Mouse (Mus musculus) kidney, postnatal 14 days (tissue): ENCODE measurements around the gene Rfx3.

Experiments
- DNase-seq: peaks from one replicate; pipeline ENCODE4 v3.0.0; 2022; ENCODE audit warnings: mixed read lengths

Rfx3 gene

DNA sequence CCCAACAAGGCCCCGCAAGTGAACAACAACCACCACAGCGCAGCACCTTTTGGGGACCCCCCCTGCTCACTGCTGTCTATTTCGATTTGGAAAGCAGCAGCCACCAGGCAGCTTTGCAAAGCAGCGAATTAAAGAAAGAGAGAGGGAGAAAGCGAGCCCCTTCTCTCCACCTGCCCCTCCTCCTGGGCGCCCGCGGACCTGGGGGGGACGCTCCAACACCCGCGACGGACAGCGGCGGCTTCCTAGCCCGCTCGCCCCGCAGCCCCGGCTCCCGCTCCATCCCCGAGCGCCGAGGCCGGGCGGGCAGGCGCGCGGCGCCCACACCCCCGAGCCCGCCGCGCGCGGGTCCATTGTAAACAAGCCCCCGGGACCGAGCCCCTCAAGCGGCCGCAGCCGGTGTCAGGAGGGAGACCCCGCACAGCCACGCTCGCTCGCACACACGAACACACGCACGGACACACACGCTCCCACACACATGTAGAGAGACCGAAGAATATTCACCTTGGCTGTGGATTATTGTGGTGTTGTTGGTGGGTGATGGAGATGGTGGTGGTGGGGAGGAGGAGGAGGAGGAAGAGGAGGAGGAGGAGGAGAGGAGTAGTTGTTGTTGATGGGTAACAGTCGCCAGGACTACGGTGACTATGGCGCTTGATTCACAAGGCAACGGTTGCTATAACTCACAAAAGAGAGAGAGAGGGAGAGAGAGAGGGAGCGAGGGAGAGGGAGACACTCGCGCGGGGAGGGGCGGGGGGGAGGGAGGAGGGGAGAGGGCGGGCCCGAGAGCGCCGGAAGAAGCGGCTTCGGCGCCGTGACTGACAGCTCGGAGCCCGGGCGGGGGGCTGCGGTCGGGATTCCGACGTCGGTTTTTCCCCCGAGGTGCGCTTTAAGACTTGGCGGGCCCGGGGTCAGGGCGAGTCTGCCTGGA, at the start of gene Rfx3:
TSS of gene Rfx3 (minus strand) at position 696 of the 925 bp plus-strand sequence.
- DNase-seq, result peak; percentile 40

- no peak for DNase-seq
Measured at GRCm38 (mm10) chr19:28052058-28052457, 41.1 kb upstream of the Rfx3 start.

DNA sequence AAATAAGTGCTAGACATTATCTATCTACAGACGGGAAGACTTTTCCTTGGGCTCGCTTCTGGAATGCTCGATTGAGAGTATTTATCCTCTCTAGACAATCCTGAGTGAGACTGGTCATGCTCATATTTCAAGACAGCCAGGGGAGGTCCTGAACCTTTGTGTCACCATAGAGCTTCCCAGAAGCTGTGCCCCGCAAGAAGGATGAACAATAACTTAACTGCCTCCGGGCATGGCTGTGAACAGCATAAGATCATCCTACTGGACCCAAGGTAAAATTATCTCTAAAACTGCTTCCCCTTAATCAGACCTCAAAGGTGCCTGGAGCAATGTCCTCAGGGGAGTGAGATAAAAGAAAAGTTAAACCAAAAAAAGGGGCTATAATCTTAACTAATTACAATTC, 40.6 kb upstream of the Rfx3 start:
- no peak for DNase-seq

GRCm38 (mm10) chr19:28049280-28049679, 38.3 kb upstream of the Rfx3 start:
- no peak for DNase-seq

DNA sequence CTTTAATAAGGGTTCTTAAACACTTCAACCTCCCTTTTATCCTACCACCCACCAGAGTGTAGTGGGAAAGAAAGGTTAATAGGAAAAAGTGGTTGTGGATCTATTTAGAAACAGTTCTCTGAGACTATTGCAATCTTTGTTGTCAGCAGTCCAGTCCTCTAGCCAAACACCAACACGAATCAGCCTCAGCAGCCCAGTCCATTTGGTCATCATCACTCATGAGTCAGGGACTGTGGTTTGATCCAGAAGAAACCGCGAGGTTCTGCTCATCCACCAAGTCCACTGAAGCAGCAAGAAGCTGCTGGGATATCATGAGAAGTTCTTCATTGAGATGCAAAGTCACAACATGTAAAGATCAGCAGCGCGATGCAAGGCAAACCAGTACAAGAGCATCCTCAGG, 35.8 kb upstream of the Rfx3 start:
- DNase-seq, result no peak

- DNase-seq, result no peak
Measured at GRCm38 (mm10) chr19:28044950-28045349, 34.0 kb upstream of the Rfx3 start.

GRCm38 (mm10) chr19:28011718-28012499, 943 bp upstream of the Rfx3 start:
- peak; percentile 81 for DNase-seq

DNA sequence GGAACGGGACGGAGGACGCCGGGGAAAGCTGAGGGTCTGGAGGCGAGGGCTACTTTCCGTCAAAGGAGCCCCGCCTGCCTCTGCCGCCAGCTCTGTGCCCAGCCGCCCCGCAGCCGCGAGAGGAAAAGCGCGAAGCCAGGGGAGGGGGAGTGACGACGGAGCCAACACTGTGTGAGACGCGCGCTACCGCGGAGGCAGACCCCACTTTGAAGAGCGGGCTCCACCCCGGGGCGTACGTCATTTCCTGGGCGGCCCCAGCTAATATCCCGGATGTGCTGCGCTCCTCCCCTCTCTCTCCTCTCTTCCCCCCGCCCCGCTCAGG, 391 bp upstream of the Rfx3 start:
- peak; percentile 96 for DNase-seq

DNA sequence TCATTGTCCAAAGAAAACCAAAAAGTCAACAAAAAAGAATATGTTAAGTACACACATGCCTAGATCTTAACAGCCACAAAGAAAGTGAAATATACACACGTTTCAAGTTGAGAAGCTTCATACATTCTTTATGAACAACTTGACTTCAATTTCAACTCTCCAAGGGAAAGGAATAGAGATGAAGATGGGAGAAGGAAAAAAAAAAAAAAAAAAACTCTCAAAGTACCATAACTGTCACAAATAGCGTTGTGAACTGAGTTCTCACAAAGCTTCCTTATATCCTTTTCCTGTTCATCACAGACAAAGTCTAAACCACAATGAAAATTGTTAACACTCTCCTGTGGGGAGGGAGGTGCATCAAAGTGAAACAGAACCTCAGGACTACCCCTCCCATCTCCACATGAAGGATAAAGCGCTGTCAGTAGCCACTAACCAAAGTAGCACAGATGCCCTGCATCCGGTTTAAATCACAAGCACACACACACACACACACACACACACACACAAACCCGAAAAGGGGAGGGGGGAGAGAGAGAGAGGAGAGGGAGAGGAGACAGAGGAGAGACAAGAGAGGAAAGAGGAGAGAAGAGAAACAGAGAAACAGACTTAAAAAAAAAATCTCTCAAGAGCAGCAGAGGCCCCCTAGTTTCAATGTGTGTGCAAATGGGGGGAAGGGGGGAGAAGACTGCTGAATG, 1.2 kb downstream of the Rfx3 start:
- peak; percentile 31 for DNase-seq

- no peak for DNase-seq
Measured at GRCm38 (mm10) chr19:28004190-28004589, 6.8 kb downstream of the Rfx3 start.

DNA sequence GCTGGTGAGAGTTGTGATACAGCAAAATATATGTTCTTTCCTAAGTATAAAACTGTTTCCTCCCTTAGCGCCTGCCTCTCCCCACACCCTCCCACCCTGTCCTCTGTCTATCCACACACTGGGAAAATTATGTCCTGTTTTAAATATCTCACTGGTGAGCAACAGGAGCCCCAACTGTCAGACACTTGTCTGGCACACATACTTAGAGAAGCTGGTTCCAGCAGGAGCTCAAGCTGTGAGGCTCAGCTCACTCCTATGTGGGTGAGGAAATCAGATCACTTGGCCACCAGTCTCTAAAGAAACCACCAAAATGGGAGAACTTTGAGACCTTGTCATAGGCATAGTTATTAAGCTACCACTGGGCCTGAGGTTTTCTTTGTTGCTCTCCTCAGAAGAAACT, 7.5 kb downstream of the Rfx3 start:
- no peak for DNase-seq

- DNase-seq, result no peak
Measured at GRCm38 (mm10) chr19:28002708-28003107, 8.3 kb downstream of the Rfx3 start.

GRCm38 (mm10) chr19:27992800-27993199, 18.2 kb downstream of the Rfx3 start:
- DNase-seq, result no peak

- DNase-seq, result no peak
Measured at GRCm38 (mm10) chr19:27988746-27989145, 22.2 kb downstream of the Rfx3 start.

DNA sequence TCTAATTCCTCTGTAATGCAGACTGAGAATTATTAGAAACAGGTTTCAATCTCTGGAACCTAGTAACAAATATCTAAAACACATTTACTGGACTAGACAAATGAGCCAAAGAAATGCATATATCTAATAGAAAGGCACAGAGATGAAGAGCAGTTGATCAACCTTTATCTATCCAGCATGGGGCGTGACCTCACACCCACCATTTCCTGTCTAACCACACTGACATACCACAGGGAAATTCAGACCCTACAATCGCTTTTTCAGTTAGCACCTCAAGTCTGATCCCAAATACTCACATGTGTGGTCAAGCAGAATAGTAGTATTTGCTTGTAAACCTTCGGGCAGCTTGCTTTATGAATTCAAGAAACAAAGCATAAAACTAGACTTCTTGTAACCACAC, 43.4 kb downstream of the Rfx3 start:
- DNase-seq, result no peak

- DNase-seq, result no peak
Measured at GRCm38 (mm10) chr19:27961271-27961670, 49.7 kb downstream of the Rfx3 start.

- DNase-seq, result no peak
Measured at GRCm38 (mm10) chr19:27935453-27935852, 75.5 kb downstream of the Rfx3 start.

DNA sequence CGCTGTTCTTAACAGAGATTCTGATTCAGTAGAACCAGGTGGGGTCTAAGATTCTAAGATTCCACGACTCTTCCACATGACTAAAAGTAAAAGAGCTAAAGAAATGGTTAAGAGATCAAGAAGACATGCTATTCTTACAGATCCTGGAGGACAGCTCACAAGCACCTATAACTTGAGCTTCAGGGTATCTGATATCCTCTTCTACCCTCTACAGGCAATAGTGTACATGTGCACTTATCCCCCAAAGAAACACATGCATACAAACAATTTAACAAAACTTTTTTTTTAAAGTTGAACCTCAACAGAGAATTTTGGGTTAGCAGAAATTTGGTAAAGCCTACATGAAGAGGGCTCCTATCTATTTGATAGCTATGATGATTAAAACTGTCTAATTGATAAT, 79.8 kb downstream of the Rfx3 start:
- no peak for DNase-seq

- DNase-seq, result no peak
Measured at GRCm38 (mm10) chr19:27926378-27926777, 84.6 kb downstream of the Rfx3 start.

GRCm38 (mm10) chr19:27919040-27919439, 91.9 kb downstream of the Rfx3 start:
- DNase-seq, result no peak

DNA sequence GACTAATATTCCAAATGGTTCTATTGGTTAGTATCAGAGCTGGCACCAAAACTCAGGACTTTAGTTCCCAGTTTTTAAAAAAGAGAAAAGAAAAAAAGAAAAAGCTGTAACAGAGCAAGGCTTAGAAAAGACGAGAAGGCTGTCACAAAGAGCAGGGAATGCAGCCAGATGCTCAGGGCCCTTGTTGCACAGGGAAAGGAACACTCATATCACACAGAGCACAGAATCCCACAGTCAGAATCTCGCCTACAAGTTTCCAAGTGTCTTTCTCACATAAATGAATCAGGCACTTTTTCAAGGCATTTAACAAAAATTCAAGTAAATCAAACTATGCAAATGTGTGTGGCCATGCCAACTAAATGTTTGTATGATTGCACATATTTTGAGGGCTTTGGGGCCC, 94.5 kb downstream of the Rfx3 start:
- no peak for DNase-seq

DNA sequence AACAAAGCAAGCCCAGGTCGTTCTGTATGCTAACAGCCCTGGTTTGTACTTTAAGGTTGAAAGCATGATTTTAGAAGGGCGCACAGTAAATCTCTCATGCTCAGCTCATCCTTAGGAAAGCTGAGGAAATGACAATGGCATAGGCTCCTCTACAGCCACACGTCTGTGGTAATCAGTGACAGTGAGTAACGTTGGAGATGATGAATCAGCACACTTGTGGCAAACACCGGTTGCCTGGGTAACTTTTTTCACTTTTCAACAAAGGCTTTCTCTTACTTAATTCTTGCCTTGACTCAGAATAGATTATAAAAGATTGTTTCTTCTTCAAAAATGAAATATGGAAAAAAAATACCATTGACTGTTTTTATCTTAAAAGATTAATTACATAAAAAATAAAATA, 104.0 kb downstream of the Rfx3 start:
- no peak for DNase-seq

GRCm38 (mm10) chr19:27905976-27906375, 105.0 kb downstream of the Rfx3 start:
- no peak for DNase-seq

- no peak for DNase-seq
Measured at GRCm38 (mm10) chr19:27905172-27905571, 105.8 kb downstream of the Rfx3 start.
